Mouse (Mus musculus): Measurements from ENCODE around the gene Il11.
"Not testable (repeated sequence)": the region's sequence is repeated elsewhere in the genome, so short reads cannot be mapped to it uniquely, and the experiment has no call there.

Gene Il11

GRCm38 (mm10) chr7:4782759-4783158, at the start of gene Il11, which contains the start of gene Tmem190:
Gene Il11 (minus strand): TSS chr7:4782859.
Gene Tmem190 (plus strand): TSS chr7:4782937.
- DNase-seq (ENCODE audit: low spot score in 2 of 2) = no peak

GRCm38 (mm10) chr7:4830476-4830875, 47.8 kb upstream of the Il11 start:
- no peak for DNase-seq (ENCODE audit: low spot score in 2 of 2)

GRCm38 (mm10) chr7:4825365-4825764, 42.7 kb upstream of the Il11 start:
- DNase-seq (ENCODE audit: low spot score in 2 of 2) = no peak

- no peak for DNase-seq (ENCODE audit: low spot score in 2 of 2)
Observed at GRCm38 (mm10) chr7:4822162-4822907, 39.7 kb upstream of the Il11 start.

GRCm38 (mm10) chr7:4821690-4822089, 39.0 kb upstream of the Il11 start:
- no peak for DNase-seq (ENCODE audit: low spot score in 2 of 2)

- DNase-seq (ENCODE audit: low spot score in 2 of 2) = not testable (repeated sequence)
Observed at GRCm38 (mm10) chr7:4820925-4821324, 38.3 kb upstream of the Il11 start.

- no peak for DNase-seq (ENCODE audit: low spot score in 2 of 2)
Observed at GRCm38 (mm10) chr7:4816559-4816958, 33.9 kb upstream of the Il11 start.

- no peak for DNase-seq (ENCODE audit: low spot score in 2 of 2)
Observed at GRCm38 (mm10) chr7:4813105-4813791, 30.6 kb upstream of the Il11 start.

GRCm38 (mm10) chr7:4812303-4813104, 29.8 kb upstream of the Il11 start, which contains the start of gene Ube2s:
Gene Ube2s (minus strand): TSS chr7:4812590.
- peak; percentile 96 to 99 for DNase-seq (ENCODE audit: low spot score in 2 of 2)

- no peak for DNase-seq (ENCODE audit: low spot score in 2 of 2)
Observed at GRCm38 (mm10) chr7:4811842-4812302, 29.2 kb upstream of the Il11 start.

GRCm38 (mm10) chr7:4811131-4811530, 28.5 kb upstream of the Il11 start:
- DNase-seq (ENCODE audit: low spot score in 2 of 2) = not testable (repeated sequence)

GRCm38 (mm10) chr7:4806716-4807115, 24.1 kb upstream of the Il11 start:
- no peak for DNase-seq (ENCODE audit: low spot score in 2 of 2)

GRCm38 (mm10) chr7:4802247-4802646, 19.6 kb upstream of the Il11 start:
- no peak for DNase-seq (ENCODE audit: low spot score in 2 of 2)

GRCm38 (mm10) chr7:4795767-4796433, 13.2 kb upstream of the Il11 start:
- DNase-seq (ENCODE audit: low spot score in 2 of 2) = no peak

GRCm38 (mm10) chr7:4794631-4795168, 12.0 kb upstream of the Il11 start:
- no peak for DNase-seq (ENCODE audit: low spot score in 2 of 2)

- DNase-seq (ENCODE audit: low spot score in 2 of 2) = no peak
Observed at GRCm38 (mm10) chr7:4793674-4794073, 11.0 kb upstream of the Il11 start.

GRCm38 (mm10) chr7:4793248-4793647, 10.6 kb upstream of the Il11 start:
- DNase-seq (ENCODE audit: low spot score in 2 of 2) = not testable (repeated sequence)

GRCm38 (mm10) chr7:4792278-4793212, 9.9 kb upstream of the Il11 start, which contains the start of gene Rpl28:
Gene Rpl28 (plus strand): TSS chr7:4792874.
- DNase-seq (ENCODE audit: low spot score in 2 of 2) = peak; percentile 92 to 95

- no peak for DNase-seq (ENCODE audit: low spot score in 2 of 2)
Observed at GRCm38 (mm10) chr7:4789436-4789935, 6.8 kb upstream of the Il11 start, which contains the start of gene Tmem238. Gene Tmem238 (minus strand): TSS chr7:4789656.
